Mouse (Mus musculus) cerebellum, adult 9-11 months (tissue): ENCODE data around the gene Crybg1.
A peak's percentile ranks its signal among the peaks of the same experiment; 100 is the strongest.

Source experiments
- DNase-seq: peaks from one replicate; pipeline ENCODE4 v3.0.0; 2022

The Crybg1 gene

GRCm38 (mm10) chr10:44148337-44149317 lies at the start of gene Crybg1:
Gene Crybg1 (minus strand): TSS chr10:44148853.
- DNase-seq = peak; percentile 4

- DNase-seq = no peak
Observed at GRCm38 (mm10) chr10:44177365-44177764, 28.7 kb upstream of the Crybg1 start.

GRCm38 (mm10) chr10:44176548-44176947 lies 27.9 kb upstream of the Crybg1 start:
- DNase-seq = no peak

DNA sequence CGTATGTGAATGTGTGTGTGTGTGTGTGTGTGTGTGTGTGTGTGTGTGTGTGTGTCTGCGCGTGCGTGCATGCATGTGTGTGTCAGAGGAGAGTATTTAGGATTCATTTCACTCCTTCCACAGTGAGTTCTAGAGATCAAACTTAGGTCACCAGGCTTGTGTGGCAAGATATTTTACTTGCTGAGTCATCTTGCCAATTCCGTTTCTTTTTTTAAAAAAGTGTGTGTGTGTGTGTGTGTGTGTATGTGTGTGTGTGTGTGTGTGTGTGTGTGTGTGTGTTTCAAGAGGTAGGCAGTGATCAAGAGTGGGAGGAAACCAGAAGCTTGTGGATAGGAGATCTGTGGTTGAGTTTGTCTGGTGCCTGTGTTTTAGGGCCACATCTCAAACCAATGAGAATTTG lies 27.5 kb upstream of the Crybg1 start:
- DNase-seq = no peak

DNA sequence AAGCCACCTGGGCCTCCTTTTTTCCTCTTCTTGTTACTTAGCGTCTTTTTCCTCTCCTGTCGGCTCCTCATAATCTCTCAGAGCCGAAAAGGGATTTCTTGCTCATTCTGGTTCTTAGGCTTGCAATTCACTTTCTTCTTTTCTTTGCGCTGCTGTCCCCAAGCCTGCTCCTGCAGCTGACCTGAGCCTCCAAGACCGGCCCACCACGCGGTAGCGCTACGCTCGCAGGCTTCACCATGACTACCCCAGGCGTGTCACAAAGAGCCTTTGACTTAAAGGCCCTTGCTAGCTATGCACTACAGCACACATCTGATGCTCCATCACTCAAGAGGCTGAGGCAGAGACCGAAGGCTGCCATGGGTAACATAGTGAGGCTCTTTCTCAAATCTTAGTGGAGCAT lies 21.5 kb upstream of the Crybg1 start:
- DNase-seq = no peak

GRCm38 (mm10) chr10:44167061-44167460 lies 18.4 kb upstream of the Crybg1 start:
- DNase-seq = no peak

- no peak for DNase-seq
Observed at GRCm38 (mm10) chr10:44164258-44164975, 15.8 kb upstream of the Crybg1 start.

DNA sequence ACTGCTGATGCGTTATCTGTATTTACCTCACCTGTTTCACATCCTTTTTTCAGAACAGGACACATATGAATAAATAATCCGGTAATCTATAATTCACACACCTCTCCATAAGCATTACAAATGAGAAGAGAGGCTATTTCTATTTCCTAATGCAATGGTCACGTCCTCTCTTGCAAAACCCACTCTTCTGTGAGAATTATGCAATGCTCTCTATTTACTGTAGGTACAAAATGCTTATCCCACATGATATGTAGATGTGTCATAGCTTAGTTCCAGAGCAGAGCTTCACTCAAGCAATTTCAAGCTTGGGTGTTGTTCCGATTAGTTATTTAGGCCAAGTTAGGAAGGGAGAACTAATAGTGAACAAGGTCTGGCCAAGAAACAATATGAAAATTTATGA lies 14.4 kb upstream of the Crybg1 start:
- DNase-seq = no peak

GRCm38 (mm10) chr10:44160150-44160549 lies 11.5 kb upstream of the Crybg1 start:
- no peak for DNase-seq

GRCm38 (mm10) chr10:44157489-44157888 lies 8.8 kb upstream of the Crybg1 start:
- DNase-seq = no peak

- no peak for DNase-seq
Observed at GRCm38 (mm10) chr10:44150501-44150900, 1.8 kb upstream of the Crybg1 start.

DNA sequence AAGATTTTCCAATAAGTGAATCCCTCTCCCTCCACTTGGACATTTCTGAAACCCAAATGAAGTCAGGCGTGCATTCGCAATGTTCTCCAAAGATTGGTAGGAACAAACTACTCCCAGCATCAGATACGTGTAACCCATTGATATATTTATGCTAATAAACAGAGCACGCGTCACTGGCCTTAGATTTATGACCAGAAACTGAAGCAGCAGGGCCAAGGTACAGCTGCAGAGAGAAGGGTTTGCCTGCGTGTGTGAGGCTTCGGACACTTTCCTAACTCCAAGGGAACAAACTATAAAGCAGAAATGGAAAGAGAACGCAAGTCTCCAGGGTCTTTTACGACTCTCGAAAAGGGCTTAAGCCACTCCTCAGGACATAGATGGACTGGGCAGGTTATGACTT lies 5.3 kb downstream of the Crybg1 start:
- no peak for DNase-seq

DNA sequence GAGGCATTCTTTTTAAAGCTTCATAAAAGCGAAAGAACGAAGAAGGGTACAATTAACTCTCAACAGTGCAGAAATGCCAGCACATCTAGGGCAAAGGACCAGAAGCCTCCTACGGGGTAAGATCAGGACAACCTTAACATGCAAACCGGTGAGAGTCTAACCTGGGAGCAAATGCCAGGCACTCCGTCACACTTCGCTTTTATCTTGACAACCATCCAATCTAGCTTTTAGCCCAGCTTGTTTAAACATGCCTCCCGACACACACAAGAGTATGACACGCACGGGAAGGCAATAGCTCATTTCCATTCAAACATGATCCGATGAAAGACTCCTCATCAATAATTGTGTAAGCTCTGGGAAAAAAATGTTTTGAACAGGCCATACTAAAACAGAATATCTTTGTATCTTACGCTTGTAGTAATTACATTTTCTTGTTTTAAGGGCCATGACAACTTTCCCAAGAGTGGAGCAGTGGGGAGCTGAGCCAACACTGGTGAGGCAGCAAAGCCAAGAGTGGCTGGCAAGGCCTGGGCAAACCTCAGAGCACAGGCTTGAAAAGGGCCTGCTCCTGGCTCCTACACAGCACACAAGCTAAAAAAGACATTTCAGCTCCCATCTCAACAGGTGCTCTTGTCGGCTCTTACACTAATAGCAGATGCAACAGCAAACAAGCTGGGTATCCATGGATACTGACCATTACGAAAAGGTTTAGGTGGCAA lies 10.4 kb downstream of the Crybg1 start:
- no peak for DNase-seq

- DNase-seq = no peak
Observed at GRCm38 (mm10) chr10:44126047-44126446, 22.6 kb downstream of the Crybg1 start.

- DNase-seq = no peak
Observed at GRCm38 (mm10) chr10:44124400-44124933, 24.2 kb downstream of the Crybg1 start.

- no peak for DNase-seq
Observed at GRCm38 (mm10) chr10:44118616-44119015, 30.0 kb downstream of the Crybg1 start.

DNA sequence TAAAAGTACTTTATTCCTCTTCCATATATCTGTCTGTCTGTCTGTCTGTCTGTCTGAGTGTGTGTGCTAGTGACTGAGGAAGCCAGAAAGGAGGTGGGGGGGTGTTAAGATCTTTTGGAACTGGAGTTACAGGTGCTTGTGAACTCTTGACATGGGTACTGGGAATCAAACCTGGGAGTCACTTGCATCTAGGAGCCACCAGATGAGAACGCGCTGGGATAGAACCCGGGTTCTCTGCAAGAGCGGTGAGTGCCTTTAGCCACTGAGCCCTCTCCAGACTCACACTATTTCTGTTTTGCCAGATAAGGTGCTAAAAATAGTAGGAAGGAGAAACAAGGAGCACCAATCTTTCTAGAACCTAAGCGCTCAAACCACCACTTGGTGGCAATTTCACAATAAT lies 31.9 kb downstream of the Crybg1 start:
- DNase-seq = no peak

DNA sequence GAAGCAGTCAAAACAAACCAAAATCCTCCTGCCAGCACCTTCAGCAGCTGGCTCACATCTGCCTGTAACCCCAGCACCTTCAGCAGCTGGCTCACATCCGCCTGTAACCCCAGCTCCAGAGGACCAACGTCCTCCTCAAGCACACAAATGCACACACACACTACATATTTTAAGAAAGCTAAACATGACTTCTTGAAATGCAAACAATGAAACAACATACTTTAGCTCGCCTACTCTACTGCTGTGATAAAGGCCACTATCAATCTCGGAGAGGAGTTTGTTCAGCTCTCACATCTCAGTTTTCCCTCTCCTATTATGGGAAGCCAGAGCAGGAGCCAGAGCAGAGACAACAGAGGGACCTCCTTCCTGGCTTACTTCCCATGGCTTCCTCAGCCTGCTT lies 34.0 kb downstream of the Crybg1 start:
- no peak for DNase-seq

GRCm38 (mm10) chr10:44112005-44112675 lies 36.5 kb downstream of the Crybg1 start:
- DNase-seq = no peak

GRCm38 (mm10) chr10:44111168-44111567 lies 37.5 kb downstream of the Crybg1 start:
- no peak for DNase-seq

GRCm38 (mm10) chr10:44110460-44110859 lies 38.2 kb downstream of the Crybg1 start:
- DNase-seq = no peak

GRCm38 (mm10) chr10:44094794-44095193 lies 53.9 kb downstream of the Crybg1 start:
- DNase-seq = no peak
